Mouse (Mus musculus) heart, embryonic 14.5 days (tissue): Measurements from ENCODE around the gene Il21r. TPM values are rescaled to one million over a fixed set of nuclear protein-coding genes. Genes with fewer than 3 reads are reported as not detected.
A peak's percentile ranks its signal among the peaks of the same experiment; 100 is the strongest.

Experiments
- ATAC-seq: fragments of 200-750 bp; cut with Nextera tagmentation; 2 replicates; pipeline ENCODE4 v1.8.0; 2017; ENCODE audit warnings: low read depth, moderate TSS enrichment; ENCODE audit not compliant: insufficient number of reproducible peaks, insufficient read depth, low FRiP score
- H3K27ac ChIP-seq, 2 experiments: fragments of 200-500 bp in 1 of 2; fragments of 300-500 bp in 1 of 2; sonication (generic) in 1 of 2; replicated peaks in 1 of 2; 2 replicates each; pipeline ENCODE4 v1.5.1; 2012 to 2014; ENCODE audit warnings: low read depth in 2 of 2, low read length in 2 of 2, control low read depth in 1 of 2, mild to moderate bottlenecking in 1 of 2, mixed read lengths in 1 of 2; ENCODE audit not compliant: control insufficient read depth in 1 of 2, insufficient read depth in 1 of 2
- H3K27me3 ChIP-seq: fragments of 300-500 bp; sonication (generic); 2 replicates; pipeline ENCODE4 v1.6.1; 2014; ENCODE audit warnings: mild to moderate bottlenecking, low read length, control low read depth; ENCODE audit not compliant: control insufficient read depth, insufficient read depth
- H3K36me3 ChIP-seq: fragments of 300-500 bp; sonication (generic); 2 replicates; pipeline ENCODE4 v1.6.1; 2014; ENCODE audit warnings: mild to moderate bottlenecking, control low read depth, low read length, mixed read lengths; ENCODE audit not compliant: control insufficient read depth, insufficient read depth
- H3K4me1 ChIP-seq, 2 experiments: fragments of 200-500 bp in 1 of 2; fragments of 300-500 bp in 1 of 2; sonication (generic) in 1 of 2; 2 replicates each; pipeline ENCODE4 v1.6.1; 2012 to 2014; ENCODE audit warnings: low read length in 2 of 2, control low read depth in 1 of 2, mixed read lengths in 1 of 2; ENCODE audit not compliant: control insufficient read depth in 2 of 2, insufficient read depth in 2 of 2
- H3K4me2 ChIP-seq: fragments of 300-500 bp; sonication (generic); 2 replicates; pipeline ENCODE4 v1.6.1; 2014; ENCODE audit warnings: mild to moderate bottlenecking, low read length
- H3K4me3 ChIP-seq, 2 experiments: fragments of 200-500 bp in 1 of 2; fragments of 300-500 bp in 1 of 2; sonication (generic) in 1 of 2; 2 replicates each; pipeline ENCODE4 v1.5.1; 2012 to 2014; ENCODE audit warnings: low read length in 2 of 2, mild to moderate bottlenecking in 2 of 2, control low read depth in 1 of 2, low read depth in 1 of 2, moderate library complexity in 1 of 2; ENCODE audit not compliant: control insufficient read depth in 1 of 2, insufficient read depth in 1 of 2
- H3K9ac ChIP-seq: fragments of 300-500 bp; sonication (generic); 2 replicates; pipeline ENCODE4 v1.6.1; 2014; ENCODE audit warnings: mild to moderate bottlenecking, low read length
- H3K9me3 ChIP-seq: fragments of 300-500 bp; sonication (generic); 2 replicates; pipeline ENCODE4 v1.6.1; 2016; ENCODE audit warnings: low read length, control low read depth; ENCODE audit not compliant: control insufficient read depth
- WGBS: fragments of 180-500 bp; shearing (Covaris S2); extraction: QIAGEN DNeasy Blood & Tissue Kit; methylation state at CpG from one replicate; pipeline ENCODE4 v1.1.7; 2014; 5-methylcytosine and 5-hydroxymethylcytosine counted together
- polyA plus RNA-seq: library from polyadenylated mRNA; unstranded; fragments of >200 nt; fragmentation: Nextera tagmentation; extraction: Ambion mirVana; gene quantifications from 2 replicates; pipeline ENCODE4 v1.2.1, GENCODE M21; 2014

Gene Il21r
- polyA plus RNA-seq, 1 experiment from 2014 or later = not detected

DNA sequence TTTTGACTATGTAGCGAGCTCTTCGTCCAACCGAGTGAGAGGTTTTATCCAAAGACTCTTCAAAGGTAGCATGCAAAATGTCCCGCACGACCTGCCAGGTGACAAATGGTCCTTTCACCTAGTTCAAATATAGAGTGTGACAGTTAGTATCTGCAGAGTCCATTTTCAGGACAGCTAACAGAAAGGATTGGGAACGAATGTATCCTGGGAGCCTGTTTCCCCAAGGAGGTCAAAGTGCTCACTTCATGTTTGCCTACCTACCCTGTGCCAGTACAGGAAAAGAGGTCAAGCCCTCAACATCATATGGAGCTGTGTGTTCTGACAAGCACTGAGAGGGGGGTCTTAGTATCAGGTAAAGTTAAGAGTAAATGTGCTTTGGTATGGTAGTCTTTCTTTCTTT lies 54.3 kb downstream of the Il21r start:
- Histone ChIP-seq H3K9ac (no peak overlapping the region), H3K9me3 (no peaks in the 10 kb centered on the region), H3K4me2 (no peak overlapping the region), H3K27ac (no peak overlapping the region), H3K4me3 (no peak overlapping the region), H3K4me1 (no peaks in the 10 kb centered on the region), H3K27me3 (no peaks in the 10 kb centered on the region), H3K36me3 (peaks cover 100% of the 10 kb centered on the region)
- 93% methylated on average over 6 of the region's 6 CpGs for WGBS
- no peak for ATAC-seq

DNA sequence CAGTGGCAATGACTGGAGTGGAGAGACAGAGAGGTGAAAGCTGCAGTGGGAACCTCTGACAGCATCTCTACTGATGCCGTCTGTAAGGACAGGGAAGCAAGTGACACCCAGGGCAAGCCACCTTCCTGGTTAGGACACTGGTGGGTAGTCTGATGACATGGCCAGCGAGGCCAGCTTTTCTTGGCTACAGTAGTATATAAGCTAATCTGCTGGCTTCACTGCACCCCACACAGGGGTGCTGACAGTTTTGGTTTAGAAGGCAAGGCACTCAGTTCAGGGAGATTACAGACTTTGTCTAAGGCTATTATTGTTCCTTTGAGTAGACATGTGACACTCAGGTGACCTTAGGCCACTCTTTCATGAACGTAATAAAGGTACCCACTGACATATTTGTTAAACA lies 60.4 kb downstream of the Il21r start:
- 55% methylated on average over 3 of the region's 3 CpGs for WGBS
- no peaks in the 10 kb centered on the region for H3K27me3 ChIP-seq
- H3K4me1 ChIP-seq = 0 out of 4 replicates have a peak, but pooled peaks cover 0 to 2% of the 10 kb centered on the region in 2 experiments
- 0 out of 4 replicates have a peak overlapping the region, but pooled peaks of 1 of the 2 experiments have one; percentile 28 for H3K27ac ChIP-seq
- peaks cover 99% of the 10 kb centered on the region for H3K36me3 ChIP-seq
- H3K4me3 ChIP-seq = no peak overlapping the region
- H3K4me2 ChIP-seq = no peak overlapping the region
- no peak overlapping the region for H3K9ac ChIP-seq
- no peak for ATAC-seq
- no peaks in the 10 kb centered on the region for H3K9me3 ChIP-seq

DNA sequence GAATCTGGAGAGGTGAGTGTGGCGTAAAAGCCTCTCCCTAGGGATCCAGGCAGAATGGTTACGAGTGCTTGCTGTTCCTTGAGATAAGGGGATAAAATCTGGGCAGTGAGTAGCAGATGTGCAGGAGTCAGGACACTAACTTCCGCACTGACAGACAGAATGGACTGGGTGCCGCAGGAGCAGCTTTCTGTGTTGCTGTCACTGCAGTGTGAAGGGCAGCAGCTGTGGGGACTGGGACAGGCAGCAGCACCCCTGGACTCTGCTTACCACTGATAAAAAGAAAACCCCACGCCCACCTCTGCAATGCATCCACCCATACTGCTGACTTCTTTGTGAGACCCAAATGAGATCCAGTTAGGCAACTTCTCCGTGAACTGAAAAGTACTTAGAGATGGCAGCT lies 67.6 kb downstream of the Il21r start:
- H3K9me3 ChIP-seq = no peaks in the 10 kb centered on the region
- no peak overlapping the region for H3K9ac ChIP-seq
- no peak overlapping the region for H3K4me3 ChIP-seq
- no peak overlapping the region for H3K27ac ChIP-seq
- H3K36me3 ChIP-seq = peaks cover 100% of the 10 kb centered on the region
- H3K27me3 ChIP-seq = no peaks in the 10 kb centered on the region
- no peaks in the 10 kb centered on the region for H3K4me1 ChIP-seq
- ATAC-seq = no peak
- WGBS = 68% methylated on average over 6 of the region's 6 CpGs
- no peak overlapping the region for H3K4me2 ChIP-seq

DNA sequence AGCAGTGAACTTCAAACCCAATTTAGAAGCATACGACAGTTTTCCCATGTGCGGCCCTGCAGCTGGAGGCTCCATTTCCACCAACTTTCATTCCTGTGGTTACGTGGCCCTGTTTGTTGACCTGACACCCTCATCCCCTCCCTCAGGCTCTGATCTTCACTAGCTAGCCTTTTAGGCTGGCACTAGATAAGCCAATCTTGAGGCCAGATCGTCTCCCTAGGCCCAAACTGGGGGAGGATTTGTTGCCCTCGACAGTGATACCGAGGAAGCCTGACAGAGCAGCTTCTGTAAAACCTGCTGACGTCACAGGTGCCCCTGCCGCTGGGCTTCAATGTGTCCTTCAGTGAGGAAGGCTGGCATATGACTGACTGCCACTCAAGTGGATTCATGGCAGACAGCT lies 68.2 kb downstream of the Il21r start:
- Histone ChIP-seq H3K27ac (no peak overlapping the region), H3K9ac (no peak overlapping the region), H3K4me3 (no peak overlapping the region), H3K36me3 (peaks cover 100% of the 10 kb centered on the region), H3K27me3 (no peaks in the 10 kb centered on the region), H3K9me3 (no peaks in the 10 kb centered on the region), H3K4me1 (no peaks in the 10 kb centered on the region), H3K4me2 (no peak overlapping the region)
- no peak for ATAC-seq
- WGBS = 77% methylated on average over 8 of the region's 8 CpGs

DNA sequence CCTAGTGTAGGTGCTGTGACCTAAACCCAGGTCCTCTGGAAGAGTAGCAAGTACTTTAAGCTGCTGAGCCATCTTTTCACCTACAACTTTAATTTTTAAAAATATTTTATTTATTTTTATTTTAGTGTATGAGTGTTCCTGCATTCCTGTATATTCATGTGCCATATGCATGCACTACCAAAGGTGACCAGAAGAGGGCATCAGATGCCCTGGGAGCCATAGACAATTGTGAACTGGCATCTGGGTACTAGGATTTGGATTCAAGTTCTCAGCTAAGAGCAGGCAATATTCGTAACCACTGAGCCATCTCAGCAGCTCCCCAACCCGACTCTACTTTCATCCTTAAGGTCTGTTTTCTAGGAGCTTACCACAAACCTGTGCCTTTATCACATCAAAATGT lies 71.7 kb downstream of the Il21r start:
- Histone ChIP-seq H3K4me2 (no peak overlapping the region), H3K27me3 (no peaks in the 10 kb centered on the region), H3K9ac (no peak overlapping the region), H3K36me3 (peaks cover 100% of the 10 kb centered on the region), H3K4me3 (no peak overlapping the region), H3K27ac (no peak overlapping the region), H3K9me3 (no peaks in the 10 kb centered on the region), H3K4me1 (no peaks in the 10 kb centered on the region)
- no peak for ATAC-seq
- WGBS = 80% methylated on average over 2 of the region's 2 CpGs

DNA sequence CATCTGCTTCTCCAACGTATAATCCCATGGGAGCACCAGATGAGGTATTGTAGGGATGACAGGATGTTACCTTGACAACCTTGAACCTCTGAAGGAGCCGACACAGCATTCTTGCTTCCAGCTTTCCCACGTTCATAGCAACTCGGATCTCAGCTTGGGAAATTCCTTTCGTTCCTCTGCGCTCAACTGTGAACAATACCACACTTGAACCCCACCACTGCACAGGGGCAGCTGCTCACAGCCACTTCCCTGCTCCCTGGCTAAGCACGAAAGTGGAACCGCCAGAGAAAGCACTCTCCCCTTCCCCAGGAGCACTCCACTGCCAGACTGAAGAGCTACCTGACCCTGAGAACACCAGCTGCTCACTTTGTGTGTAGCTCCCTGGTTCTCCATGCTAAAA lies 75.5 kb downstream of the Il21r start:
- Histone ChIP-seq H3K36me3 (peaks cover 97% of the 10 kb centered on the region), H3K4me2 (no peak overlapping the region), H3K9me3 (no peaks in the 10 kb centered on the region), H3K27me3 (no peaks in the 10 kb centered on the region), H3K4me1 (no peaks in the 10 kb centered on the region), H3K27ac (no peak overlapping the region), H3K9ac (no peak overlapping the region), H3K4me3 (no peak overlapping the region)
- WGBS = 85% methylated on average over 8 of the region's 8 CpGs
- ATAC-seq = no peak

DNA sequence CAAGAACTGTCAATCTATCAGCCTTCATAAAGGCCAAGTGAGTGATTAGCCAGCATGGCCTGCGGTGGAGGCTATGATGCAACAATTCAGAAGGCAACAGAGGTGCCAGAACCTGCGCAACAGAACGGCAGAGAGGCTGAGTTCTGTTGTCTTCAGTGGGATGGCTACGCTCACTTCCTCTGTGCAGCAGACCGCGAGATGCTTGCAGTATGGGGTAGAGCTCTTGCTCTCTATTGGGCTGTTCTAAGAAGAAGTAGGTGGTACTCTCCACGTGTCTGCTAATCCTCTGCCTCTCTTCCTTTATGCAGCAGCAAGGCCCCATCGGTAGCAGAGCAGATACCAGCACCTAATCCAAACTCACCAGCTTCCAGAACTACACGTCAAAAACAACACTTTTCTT lies 76.7 kb downstream of the Il21r start:
- no peak for ATAC-seq
- Histone ChIP-seq H3K9ac (no peak overlapping the region), H3K27me3 (no peaks in the 10 kb centered on the region), H3K4me2 (no peak overlapping the region), H3K9me3 (no peaks in the 10 kb centered on the region), H3K4me3 (no peak overlapping the region), H3K27ac (no peak overlapping the region), H3K36me3 (peaks cover 97% of the 10 kb centered on the region), H3K4me1 (no peaks in the 10 kb centered on the region)
- 92% methylated on average over 9 of the region's 9 CpGs for WGBS
